Mouse (Mus musculus): ENCODE results near the gene Metrnl. TPM values are rescaled to one million over a fixed set of nuclear protein-coding genes. Genes with fewer than 3 reads are reported as not detected.

Metrnl gene
- polyA plus RNA-seq (2012; rRNA removed) (1.8 and 2.1 TPM in 2 replicates), polyA plus RNA-seq (2014; fragmentation: Nextera tagmentation; extraction: Ambion mirVana) (3.1 and 3.4 TPM in 2 replicates)

- no peak within 1 kb of the TSS for H3K27ac ChIP-seq
Observed at GRCm38 (mm10) chr11:121701244-121701643, at the start of gene Metrnl. TSS of gene Metrnl (plus strand) at chr11:121701544.

GRCm38 (mm10) chr11:121651556-121651955 lies 49.8 kb upstream of the Metrnl start:
- H3K4me1 ChIP-seq (replicated peaks; ENCODE audit: control insufficient read depth in 2 of 2, insufficient read depth in 2 of 2, low read length in 1 of 2): peaks cover 0 to 2% of the 10 kb centered on the region in 2 experiments; a peak in 1 of 4 replicates
- no peaks in the 10 kb centered on the region for H3K9me3 ChIP-seq (ENCODE audit: control insufficient read depth, low read length)
- H3K4me2 ChIP-seq (ENCODE audit: low read depth): no peak overlapping the region
- no peak overlapping the region for H3K9ac ChIP-seq (replicated peaks)
- no peak for ATAC-seq (ENCODE audit: insufficient read depth)
- WGBS (ENCODE audit: insufficient replicate concordance): 75% methylated on average over 9 of the region's 9 CpGs
- H3K27ac ChIP-seq: no peak overlapping the region
- TF ChIP-seq CTCF (IDR thresholded peaks at IDR 0.05; ENCODE audit: low read depth): no peak
- no peak for TF ChIP-seq EP300 (IDR thresholded peaks at IDR 0.05; ENCODE audit: low read depth)
- no peaks in the 10 kb centered on the region for H3K27me3 ChIP-seq (ENCODE audit: control insufficient read depth, insufficient read depth, low read length)
- no peak overlapping the region for H3K4me3 ChIP-seq (ENCODE audit: insufficient read depth in 1 of 2, low read depth in 2 of 2, low read length in 2 of 2)
- no peak for DNase-seq (ENCODE audit: low read depth in 3 of 3, low spot score in 3 of 3)
- H3K36me3 ChIP-seq (replicated peaks; ENCODE audit: control insufficient read depth, insufficient read depth, low read depth): no peaks in the 10 kb centered on the region

More at GRCm38 (mm10) chr11:121701244-121701643, at the start of gene Metrnl:
- WGBS (ENCODE audit: insufficient replicate concordance): 61% methylated on average over 5 of the region's 5 CpGs
- ATAC-seq (ENCODE audit: insufficient read depth) (no peak), DNase-seq (ENCODE audit: low read depth in 3 of 3, low spot score in 3 of 3) (no peak)
- no peak for TF ChIP-seq CTCF (IDR thresholded peaks at IDR 0.05; ENCODE audit: low read depth)
- TF ChIP-seq EP300 (IDR thresholded peaks at IDR 0.05; ENCODE audit: low read depth): no peak
- no peaks in the 10 kb centered on the region for H3K9me3 ChIP-seq (ENCODE audit: control insufficient read depth, low read length)
- H3K36me3 ChIP-seq (replicated peaks; ENCODE audit: control insufficient read depth, insufficient read depth, low read depth): no peaks in the 10 kb centered on the region
- peaks cover 31% of the 10 kb centered on the region for H3K27me3 ChIP-seq (ENCODE audit: control insufficient read depth, insufficient read depth, low read length)
- H3K4me3 ChIP-seq (ENCODE audit: insufficient read depth in 1 of 2, low read depth in 2 of 2, low read length in 2 of 2): peak within 1 kb of the TSS; percentile 49 to 57
- peak within 1 kb of the TSS; percentile 70 for H3K4me2 ChIP-seq (ENCODE audit: low read depth)
- H3K4me1 ChIP-seq (replicated peaks; ENCODE audit: control insufficient read depth in 2 of 2, insufficient read depth in 2 of 2, low read length in 1 of 2): no peaks in the 10 kb centered on the region
- H3K9ac ChIP-seq (replicated peaks): no peak within 1 kb of the TSS

GRCm38 (mm10) chr11:121651983-121652382 lies 49.4 kb upstream of the Metrnl start:
- Histone ChIP-seq H3K27ac (no peak overlapping the region), H3K9ac (replicated peaks) (no peak overlapping the region), H3K4me1 (replicated peaks; ENCODE audit: control insufficient read depth in 2 of 2, insufficient read depth in 2 of 2, low read length in 1 of 2) (peaks cover 0 to 2% of the 10 kb centered on the region in 2 experiments; a peak in 1 of 4 replicates), H3K9me3 (ENCODE audit: control insufficient read depth, low read length) (no peaks in the 10 kb centered on the region), H3K27me3 (ENCODE audit: control insufficient read depth, insufficient read depth, low read length) (no peaks in the 10 kb centered on the region), H3K36me3 (replicated peaks; ENCODE audit: control insufficient read depth, insufficient read depth, low read depth) (no peaks in the 10 kb centered on the region), H3K4me2 (ENCODE audit: low read depth) (no peak overlapping the region), H3K4me3 (ENCODE audit: insufficient read depth in 1 of 2, low read depth in 2 of 2, low read length in 2 of 2) (no peak overlapping the region)
- ATAC-seq (ENCODE audit: insufficient read depth) (no peak), DNase-seq (ENCODE audit: low read depth in 3 of 3, low spot score in 3 of 3) (no peak)
- whole genome bisulfite sequencing (ENCODE audit: insufficient replicate concordance): 76% methylated on average over 5 of the region's 5 CpGs
- TF ChIP-seq EP300 (IDR thresholded peaks at IDR 0.05; ENCODE audit: low read depth) (no peak), CTCF (IDR thresholded peaks at IDR 0.05; ENCODE audit: low read depth) (no peak)

GRCm38 (mm10) chr11:121652547-121653305 lies 48.6 kb upstream of the Metrnl start:
- Histone ChIP-seq H3K4me1 (replicated peaks; ENCODE audit: control insufficient read depth in 2 of 2, insufficient read depth in 2 of 2, low read length in 1 of 2) (peaks cover 0 to 2% of the 10 kb centered on the region in 2 experiments; a peak in 1 of 4 replicates), H3K9me3 (ENCODE audit: control insufficient read depth, low read length) (no peaks in the 10 kb centered on the region), H3K4me2 (ENCODE audit: low read depth) (no peak overlapping the region), H3K27me3 (ENCODE audit: control insufficient read depth, insufficient read depth, low read length) (no peaks in the 10 kb centered on the region), H3K4me3 (ENCODE audit: insufficient read depth in 1 of 2, low read depth in 2 of 2, low read length in 2 of 2) (no peak overlapping the region), H3K36me3 (replicated peaks; ENCODE audit: control insufficient read depth, insufficient read depth, low read depth) (no peaks in the 10 kb centered on the region), H3K9ac (replicated peaks) (no peak overlapping the region), H3K27ac (no peak overlapping the region)
- DNase-seq (ENCODE audit: low read depth in 3 of 3, low spot score in 3 of 3): peak in 1 of 3 experiments; percentile 19
- TF ChIP-seq EP300 (IDR thresholded peaks at IDR 0.05; ENCODE audit: low read depth): no peak
- peak; percentile 72 for TF ChIP-seq CTCF (IDR thresholded peaks at IDR 0.05; ENCODE audit: low read depth)
- ATAC-seq (ENCODE audit: insufficient read depth): no peak
- WGBS (ENCODE audit: insufficient replicate concordance): 46% methylated on average over 8 of the region's 10 CpGs

- 72% methylated on average over 4 of the region's 4 CpGs for WGBS (ENCODE audit: insufficient replicate concordance)
- DNase-seq (ENCODE audit: low read depth in 3 of 3, low spot score in 3 of 3): no peak
- TF ChIP-seq EP300 (IDR thresholded peaks at IDR 0.05; ENCODE audit: low read depth) (no peak), CTCF (IDR thresholded peaks at IDR 0.05; ENCODE audit: low read depth) (no peak)
- Histone ChIP-seq H3K9ac (replicated peaks) (no peak overlapping the region), H3K27me3 (ENCODE audit: control insufficient read depth, insufficient read depth, low read length) (no peaks in the 10 kb centered on the region), H3K4me3 (ENCODE audit: insufficient read depth in 1 of 2, low read depth in 2 of 2, low read length in 2 of 2) (no peak overlapping the region), H3K4me1 (replicated peaks; ENCODE audit: control insufficient read depth in 2 of 2, insufficient read depth in 2 of 2, low read length in 1 of 2) (peaks cover 0 to 2% of the 10 kb centered on the region in 2 experiments; a peak in 1 of 4 replicates), H3K9me3 (ENCODE audit: control insufficient read depth, low read length) (no peaks in the 10 kb centered on the region), H3K27ac (no peak overlapping the region), H3K4me2 (ENCODE audit: low read depth) (no peak overlapping the region), H3K36me3 (replicated peaks; ENCODE audit: control insufficient read depth, insufficient read depth, low read depth) (no peaks in the 10 kb centered on the region)
- ATAC-seq (ENCODE audit: insufficient read depth): no peak
Observed at GRCm38 (mm10) chr11:121653631-121654030, 47.7 kb upstream of the Metrnl start.
